Mouse (Mus musculus) kidney, postnatal 14 days (tissue): ENCODE results near the gene Proser2.

ENCODE experiments used
- DNase-seq: peaks from one replicate; pipeline ENCODE4 v3.0.0; 2022; ENCODE audit warnings: mixed read lengths

The Proser2 gene

GRCm38 (mm10) chr2:6129555-6130355 lies at the start of gene Proser2:
Gene Proser2 (minus strand): TSS chr2:6130211.
- peak; percentile 91 for DNase-seq

- no peak for DNase-seq
Measured at GRCm38 (mm10) chr2:6179749-6180117, 49.7 kb upstream of the Proser2 start.

- no peak for DNase-seq
Measured at GRCm38 (mm10) chr2:6178901-6179748, 49.1 kb upstream of the Proser2 start.

DNA sequence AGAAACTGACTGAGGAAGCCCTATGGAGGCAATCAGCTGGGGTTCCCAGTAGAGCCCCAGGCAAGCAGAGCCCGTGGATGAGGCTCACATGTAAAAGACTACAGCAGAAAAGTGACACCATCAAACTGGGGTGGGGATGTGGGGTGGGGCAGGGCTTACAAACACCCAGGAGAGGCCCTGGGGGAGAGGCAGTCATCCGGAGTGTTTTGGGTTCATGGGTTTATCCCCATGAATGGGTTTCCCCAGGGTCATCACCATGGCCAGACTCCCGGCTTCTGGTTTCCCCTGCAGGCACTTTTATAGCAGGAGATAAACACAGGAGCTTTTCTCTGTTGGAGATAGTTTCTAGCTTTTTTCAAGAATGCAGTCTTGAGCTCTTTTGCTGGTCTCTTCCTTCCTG lies 43.0 kb upstream of the Proser2 start:
- no peak for DNase-seq

- no peak for DNase-seq
Measured at GRCm38 (mm10) chr2:6168560-6168959, 38.5 kb upstream of the Proser2 start.

GRCm38 (mm10) chr2:6167843-6168558 lies 38.0 kb upstream of the Proser2 start:
- peak; percentile 84 for DNase-seq

DNA sequence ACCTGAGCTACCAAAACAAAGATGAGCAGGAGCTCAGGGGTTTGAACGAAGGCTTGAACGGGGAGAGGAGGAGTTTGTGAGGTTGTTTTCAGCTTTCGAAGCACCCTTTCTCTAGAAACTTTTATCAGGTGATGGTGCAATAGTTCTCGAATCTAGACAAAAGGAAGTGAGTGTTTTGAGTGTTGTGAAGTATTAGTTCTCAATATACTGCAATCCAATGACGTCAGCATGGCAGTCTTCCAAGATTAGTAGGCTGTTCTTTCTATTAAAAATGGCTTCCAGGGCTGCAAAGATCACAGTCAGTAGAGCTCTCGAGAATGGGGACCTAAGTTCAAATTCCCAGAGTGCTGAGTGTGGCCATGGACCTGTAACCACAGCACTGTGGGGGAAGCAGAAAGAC lies 35.8 kb upstream of the Proser2 start:
- DNase-seq: no peak

DNA sequence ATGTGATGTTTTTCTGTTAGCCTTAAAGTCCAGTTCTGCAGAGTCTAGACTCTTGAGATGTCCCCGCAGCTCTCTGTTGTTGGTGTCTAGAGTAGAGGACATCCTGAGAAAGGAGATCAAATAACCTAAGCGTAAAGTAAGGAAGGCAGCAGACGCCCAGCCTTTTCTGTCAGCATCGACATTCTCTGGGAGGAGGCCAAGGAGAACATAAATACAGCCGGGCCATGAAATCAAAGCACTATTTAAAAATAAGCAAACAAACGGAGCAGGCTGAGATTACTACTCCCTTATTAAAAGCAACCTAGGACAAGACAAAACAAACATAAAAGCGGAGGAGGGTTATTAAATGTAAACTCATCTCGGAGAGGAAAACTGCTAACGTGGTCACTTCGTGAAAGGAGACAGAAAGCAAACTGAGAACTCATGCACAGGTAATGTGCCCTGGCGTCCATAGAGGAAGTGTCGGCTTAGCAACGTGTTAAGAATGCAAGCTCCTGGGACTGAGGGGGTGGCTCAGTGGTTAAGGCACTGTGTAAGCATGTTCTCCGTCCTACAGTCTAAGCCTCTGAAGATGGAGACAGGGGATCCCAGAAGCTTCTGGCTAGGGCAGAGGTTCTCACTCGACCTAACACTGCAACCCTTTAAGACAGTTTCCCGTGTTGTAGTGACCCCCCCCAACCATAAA lies 34.7 kb upstream of the Proser2 start:
- no peak for DNase-seq

DNA sequence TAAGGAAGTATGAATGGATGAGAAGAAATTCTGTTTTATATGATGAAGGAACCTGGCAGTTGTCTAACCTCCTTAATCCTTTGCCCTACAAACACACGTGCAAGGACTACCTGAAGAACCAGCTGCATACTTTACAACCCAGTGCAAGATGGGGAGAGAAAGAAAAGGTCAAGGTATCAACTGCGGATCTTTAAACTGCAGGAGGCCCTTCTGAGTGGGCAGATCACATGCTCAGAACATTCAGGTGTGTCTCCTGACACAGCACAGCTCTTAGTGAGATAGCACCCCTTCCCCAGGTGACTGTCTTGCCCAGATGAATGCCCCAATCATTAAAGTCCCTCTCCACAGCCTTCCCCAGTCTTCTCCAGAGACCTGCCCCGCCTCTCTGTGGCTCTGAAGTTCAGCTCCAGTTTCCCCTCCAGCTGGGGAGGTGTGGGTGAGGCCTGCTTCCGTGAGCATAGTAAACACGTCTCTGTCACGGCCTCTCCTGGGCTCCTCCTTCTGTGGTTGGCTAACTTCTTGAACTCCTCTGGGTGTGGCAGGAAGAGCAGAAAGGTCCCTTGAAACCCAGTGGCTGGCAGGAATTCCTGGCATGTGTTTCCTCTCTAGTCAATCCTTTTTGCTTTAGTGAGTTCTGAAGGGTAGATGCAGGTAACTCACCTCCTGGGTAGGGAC lies 32.5 kb upstream of the Proser2 start:
- DNase-seq: peak; percentile 36

DNA sequence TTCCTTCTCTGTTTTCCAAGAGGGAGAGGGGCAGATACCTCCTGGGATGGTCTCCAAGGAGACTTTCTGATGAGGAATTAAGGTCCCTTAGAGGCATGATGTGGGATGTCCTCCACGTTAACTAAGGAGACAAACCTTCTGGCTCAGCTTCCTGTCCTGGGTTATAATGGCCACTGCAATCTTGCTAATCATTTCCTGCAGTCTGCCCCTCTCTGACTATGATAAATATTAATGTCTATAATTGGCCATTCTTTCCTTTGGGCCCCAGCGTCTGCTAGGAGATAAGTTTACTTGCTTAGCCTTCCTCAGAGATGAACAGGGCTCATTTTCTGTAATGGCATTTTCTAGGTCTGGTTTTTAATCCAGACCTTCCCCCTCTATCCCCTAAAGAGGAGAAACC lies 29.7 kb upstream of the Proser2 start:
- no peak for DNase-seq

GRCm38 (mm10) chr2:6159219-6159618 lies 29.2 kb upstream of the Proser2 start:
- DNase-seq: no peak

GRCm38 (mm10) chr2:6157635-6158034 lies 27.6 kb upstream of the Proser2 start:
- DNase-seq: no peak

GRCm38 (mm10) chr2:6157208-6157607 lies 27.2 kb upstream of the Proser2 start:
- DNase-seq: no peak

GRCm38 (mm10) chr2:6149801-6150200 lies 19.8 kb upstream of the Proser2 start:
- DNase-seq: no peak

DNA sequence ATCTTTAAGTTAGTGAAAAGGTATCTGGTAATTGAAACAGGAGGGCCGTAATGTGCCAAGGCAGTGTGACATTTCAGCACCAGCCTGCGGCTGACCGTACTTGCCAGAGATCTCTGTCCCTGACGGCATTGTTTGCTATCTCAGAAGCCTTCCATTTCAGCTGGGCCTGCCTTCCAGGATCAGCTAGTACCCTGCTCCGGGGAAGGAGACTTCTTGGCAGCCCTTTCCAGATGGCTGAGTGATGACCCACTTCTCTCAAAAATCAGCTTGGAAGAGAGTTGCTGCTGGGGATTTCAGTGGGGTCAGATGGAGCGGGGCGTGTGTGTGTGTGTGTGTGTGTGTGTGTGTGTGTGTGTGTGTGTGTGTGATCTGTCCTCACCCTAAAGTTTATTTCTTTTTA lies 16.9 kb upstream of the Proser2 start:
- no peak for DNase-seq

- DNase-seq: no peak
Measured at GRCm38 (mm10) chr2:6146257-6146656, 16.2 kb upstream of the Proser2 start.

- DNase-seq: no peak
Measured at GRCm38 (mm10) chr2:6145611-6146010, 15.6 kb upstream of the Proser2 start.

DNA sequence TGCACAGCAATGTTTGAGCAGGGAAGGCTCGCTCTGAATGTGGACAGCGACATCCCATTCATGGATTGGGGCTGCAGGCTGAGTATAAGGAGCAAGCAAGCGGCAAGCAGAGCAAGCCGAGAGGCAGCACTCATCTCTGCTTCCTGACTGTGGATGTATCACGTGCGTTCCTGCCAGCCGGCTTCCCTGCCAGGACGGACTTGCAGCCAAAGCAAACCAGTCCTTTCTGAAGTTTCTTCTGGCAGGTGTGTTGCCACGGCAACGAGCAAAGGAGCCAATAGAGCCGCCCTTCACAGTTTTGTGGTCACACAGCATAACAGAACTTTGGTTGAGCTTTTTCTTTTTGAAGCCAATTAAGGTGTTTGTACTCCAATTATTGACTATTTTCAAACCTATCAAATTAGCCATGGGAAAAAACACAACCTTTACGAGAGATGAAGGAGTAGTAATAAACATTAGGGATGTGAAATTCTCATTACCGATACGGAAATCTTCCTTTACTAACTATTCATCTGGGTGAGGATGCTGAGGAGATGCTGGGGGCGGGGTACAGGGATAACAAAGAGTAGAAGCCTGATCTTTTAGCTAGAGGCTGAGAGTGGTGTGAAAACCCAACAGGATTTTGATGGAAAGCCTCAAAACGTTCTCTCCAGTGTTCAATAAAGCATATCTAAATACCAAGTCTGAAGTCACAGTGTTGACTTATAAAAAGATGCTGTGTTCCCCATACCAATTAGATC lies 13.1 kb upstream of the Proser2 start:
- peak; percentile 32 for DNase-seq

- peak; percentile 30 for DNase-seq
Measured at GRCm38 (mm10) chr2:6140572-6141161, 10.7 kb upstream of the Proser2 start.

- DNase-seq: no peak
Measured at GRCm38 (mm10) chr2:6133871-6134270, 3.9 kb upstream of the Proser2 start.

- no peak for DNase-seq
Measured at GRCm38 (mm10) chr2:6128881-6129280, 1.1 kb downstream of the Proser2 start.
